ENCODE assay signal across 14 mouse cellular contexts in the genomic region with DNA sequence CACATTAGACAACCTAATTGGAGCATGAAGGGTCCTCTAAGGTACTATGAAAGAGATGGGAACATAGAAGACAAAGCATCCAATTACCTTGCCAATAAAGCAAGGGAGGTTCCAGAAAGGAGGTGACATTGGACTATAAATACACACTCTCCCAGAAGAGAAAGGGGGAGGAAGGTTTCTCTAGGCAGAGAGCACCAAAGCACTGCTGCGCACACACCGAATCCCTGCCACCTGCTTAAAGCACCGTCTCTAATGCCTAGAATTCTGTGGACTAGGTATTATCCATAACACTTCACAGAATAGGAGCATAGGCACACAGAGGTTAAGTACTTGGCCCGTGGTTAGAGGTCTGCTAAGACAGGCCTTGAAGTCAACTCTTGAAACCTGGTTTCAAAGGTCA.
A peak's percentile ranks its signal among the peaks of the same experiment; 100 is the strongest.
DNase-seq lines count a peak whose midpoint lies in the region; ATAC-seq and TF ChIP-seq lines count a peak whose summit lies in the region.
"Had no signal": no experiment of that assay in that cellular context is flagged by ENCODE, and none has a peak within 500 bp of the region (broad histone marks: within the 10 kb centered on the region; RNA-seq: fewer than 3 reads in every experiment).

No protein-coding gene starts in this region.

- no peaks in the 10 kb centered on the region for H3K36me3 ChIP-seq in heart, embryonic 10.5 days
- no peaks in the 10 kb centered on the region for H3K36me3 ChIP-seq in liver, embryonic 12.5 days
- no peaks in the 10 kb centered on the region for H3K36me3 ChIP-seq in heart, embryonic 16.5 days (ENCODE audit: control insufficient read depth, insufficient read depth)
- no peaks in the 10 kb centered on the region for H3K36me3 ChIP-seq in small intestine, adult 2 months (ENCODE audit: control insufficient read depth, insufficient read depth, low read length)
- H3K36me3 ChIP-seq: hindbrain, embryonic 15.5 days had no signal

- H3K27me3 ChIP-seq in heart, embryonic 10.5 days (ENCODE audit: insufficient read depth, poor library complexity, severe bottlenecking): no peaks in the 10 kb centered on the region
- H3K27me3 ChIP-seq in liver, embryonic 12.5 days (replicated peaks): no peaks in the 10 kb centered on the region
- H3K27me3 ChIP-seq in heart, embryonic 16.5 days (ENCODE audit: control insufficient read depth, insufficient read depth, low read length): no peaks in the 10 kb centered on the region
- no peaks in the 10 kb centered on the region for H3K27me3 ChIP-seq in small intestine, adult 2 months (ENCODE audit: control insufficient read depth, insufficient read depth, low read length)
- H3K27me3 ChIP-seq: hindbrain, embryonic 15.5 days had no signal

- TF ChIP-seq POLR2A in small intestine, adult 2 months (IDR thresholded peaks at IDR 0.05; ENCODE audit: low read depth, low read length): no peak

- no peak overlapping the region for H3K4me2 ChIP-seq in liver, embryonic 12.5 days
- no peak overlapping the region for H3K4me2 ChIP-seq in heart, embryonic 16.5 days (ENCODE audit: low read depth, low read length)
- H3K4me2 ChIP-seq: hindbrain, embryonic 15.5 days had no signal

- H3K4me1 ChIP-seq in heart, embryonic 10.5 days: peaks cover 53% of the 10 kb centered on the region
- peaks cover 80% of the 10 kb centered on the region for H3K4me1 ChIP-seq in liver, embryonic 12.5 days
- peaks cover 36% of the 10 kb centered on the region for H3K4me1 ChIP-seq in heart, embryonic 16.5 days (ENCODE audit: control insufficient read depth, insufficient read depth, low read length)
- peaks cover 30% of the 10 kb centered on the region for H3K4me1 ChIP-seq in small intestine, adult 2 months (ENCODE audit: control insufficient read depth, insufficient read depth, insufficient read length, low read length)

- WGBS in heart, embryonic 10.5 days: 85% methylated on average over 4 of the region's 4 CpGs
- WGBS in liver, embryonic 12.5 days (ENCODE audit: insufficient replicate concordance): 76% methylated on average over 4 of the region's 4 CpGs
- 45% methylated on average over 4 of the region's 4 CpGs for WGBS in heart, embryonic 16.5 days
- 64% methylated on average over 4 of the region's 4 CpGs for WGBS in small intestine, adult 2 months

- TF ChIP-seq CTCF in small intestine, adult 2 months (IDR thresholded peaks at IDR 0.05; ENCODE audit: extremely low read depth, insufficient read length, insufficient replicate concordance, low read depth, low read length): no peak

- ATAC-seq in liver, embryonic 12.5 days: no peak
- no peak for ATAC-seq in heart, embryonic 16.5 days (replicated peaks; ENCODE audit: extremely low read depth, insufficient read depth, low FRiP score)

- no peaks in the 10 kb centered on the region for H3K9me3 ChIP-seq in heart, embryonic 10.5 days
- no peaks in the 10 kb centered on the region for H3K9me3 ChIP-seq in liver, embryonic 12.5 days (replicated peaks)
- H3K9me3 ChIP-seq in heart, embryonic 16.5 days (replicated peaks; ENCODE audit: control insufficient read depth, low read length): no peaks in the 10 kb centered on the region
- H3K9me3 ChIP-seq: hindbrain, embryonic 15.5 days had no signal

- H3K9ac ChIP-seq in liver, embryonic 12.5 days: no peak overlapping the region
- H3K9ac ChIP-seq in heart, embryonic 16.5 days (ENCODE audit: low read length): no peak overlapping the region
- H3K9ac ChIP-seq: hindbrain, embryonic 15.5 days had no signal

- H3K27ac ChIP-seq in heart, embryonic 10.5 days: peak overlapping the region; percentile 97
- peak overlapping the region; percentile 97 for H3K27ac ChIP-seq in liver, embryonic 12.5 days
- H3K27ac ChIP-seq in heart, embryonic 16.5 days (ENCODE audit: low read length): peak overlapping the region; percentile 88
- H3K27ac ChIP-seq in small intestine, adult 2 months (ENCODE audit: insufficient read depth, low read depth, low read length): peak overlapping the region; percentile 17; the same call in 1 of the 2 replicates
- H3K27ac ChIP-seq: hindbrain, embryonic 15.5 days had no signal

- DNase-seq in heart, embryonic 10.5 days (ENCODE audit: low spot score): no peak
- no peak for DNase-seq in heart, adult 8-10 months (ENCODE audit: low spot score)
- no peak for DNase-seq in liver
- no peak for DNase-seq in cerebellum, adult 8-10 months
- DNase-seq: adrenal gland, postnatal 14 days; cerebellum, adult 9-11 months; gastrocnemius, postnatal 10 days; layer of hippocampus, adult 9-11 months; right cerebral cortex, postnatal 14 days; thymus, postnatal 4 days had no signal

- H3K4me3 ChIP-seq in heart, embryonic 10.5 days: no peak overlapping the region
- H3K4me3 ChIP-seq in liver, embryonic 12.5 days: no peak overlapping the region
- H3K4me3 ChIP-seq in heart, embryonic 16.5 days (ENCODE audit: low read length): no peak overlapping the region
- H3K4me3 ChIP-seq in small intestine, adult 2 months (ENCODE audit: low read depth, low read length): no peak overlapping the region

Comparison
In these comparisons a context has a peak if more than half of its experiments do, and no peak if none do; other contexts are left out.
1. H3K27ac ChIP-seq: peak in every context shown above with its lines; median percentile 97 in heart, embryonic 10.5 days; 97 in liver, embryonic 12.5 days; 88 in heart, embryonic 16.5 days; 17 in small intestine, adult 2 months.